In genomic region chr10:77971191-77971590, GRCm38 (mm10) we compare ENCODE assay signal across 13 mouse cellular contexts. TPM values are rescaled to one million over a fixed set of nuclear protein-coding genes. Genes with fewer than 3 reads are reported as not detected.
DNase-seq lines count a peak whose midpoint lies in the region; TF ChIP-seq lines count a peak whose summit lies in the region.
"Had no signal": no experiment of that assay in that cellular context is flagged by ENCODE, and none has a peak within 500 bp of the region (broad histone marks: within the 10 kb centered on the region; RNA-seq: fewer than 3 reads in every experiment).

No protein-coding gene starts in this region.

- no peaks in the 10 kb centered on the region for H3K4me1 ChIP-seq in kidney, adult 2 months (ENCODE audit: control insufficient read depth, insufficient read depth, low read length)

- H3K4me3 ChIP-seq in kidney, adult 2 months (ENCODE audit: insufficient read depth, low read depth, low read length): no peak overlapping the region
- H3K4me3 ChIP-seq: gastrocnemius, adult 2 months; heart, embryonic 15.5 days; limb, embryonic 15.5 days had no signal

- WGBS in kidney, adult 2 months: 72% methylated on average over 10 of the region's 10 CpGs

- peak; percentile 21 for DNase-seq in cerebellum, adult 9-11 months
- DNase-seq in cerebellum, postnatal 10 days: no peak
- DNase-seq in thymus, postnatal 4 days: peak; percentile 45
- no peak for DNase-seq in thymus, postnatal 25 days
- peak; percentile 38 to 51 for DNase-seq in lung, postnatal 4 days
- peak; percentile 46 for DNase-seq in splenic B cell, adult 2 months (ENCODE audit: low read depth, low spot score)
- DNase-seq in kidney, adult 2 months: no peak
- no peak for DNase-seq in adrenal gland, adult 8-10 months
- DNase-seq: adrenal gland, postnatal 25 days; gastrocnemius, adult 2 months; right cerebral cortex, adult 18-20 months had no signal

- H3K36me3 ChIP-seq in splenic B cell, adult 2 months (ENCODE audit: control insufficient read depth, insufficient read depth, low read length, poor library complexity, severe bottlenecking): no peaks in the 10 kb centered on the region; the same call in 1 of the 2 replicates
- H3K36me3 ChIP-seq in kidney, adult 2 months (ENCODE audit: control insufficient read depth, insufficient read depth, low read length): no peaks in the 10 kb centered on the region
- H3K36me3 ChIP-seq: heart, embryonic 15.5 days; limb, embryonic 15.5 days had no signal

- no peak overlapping the region for H3K27ac ChIP-seq in kidney, adult 2 months (ENCODE audit: insufficient read depth, low read depth, low read length)
- H3K27ac ChIP-seq: gastrocnemius, adult 2 months; heart, embryonic 15.5 days; limb, embryonic 15.5 days had no signal

- TF ChIP-seq CTCF in kidney, adult 2 months (conservative IDR thresholded peaks at IDR 0.05; ENCODE audit: insufficient read depth, insufficient read length, low read depth, low read length): no peak

- no peak for TF ChIP-seq POLR2A in kidney, adult 2 months (IDR thresholded peaks at IDR 0.05; ENCODE audit: low read depth, low read length)

- no peaks in the 10 kb centered on the region for H3K27me3 ChIP-seq in splenic B cell, adult 2 months (ENCODE audit: control insufficient read depth, insufficient read depth, low read length, poor library complexity, severe bottlenecking)
- H3K27me3 ChIP-seq in kidney, adult 2 months (replicated peaks; ENCODE audit: control insufficient read depth, insufficient read depth, low read length): no peaks in the 10 kb centered on the region

RNA-seq across cellular contexts. Expression of gene Trpm2, which starts 0.8 kb away (rescaled TPM):
- polyA plus RNA-seq in kidney, adult 2 months (2012; rRNA removed): 0.53 and 1.2 TPM in 2 replicates
- 10 to 100 TPM in 2 of 4 experiments, 1 to 10 TPM in 2; 2.2 to 10.4 (median 7.6) TPM for total RNA-seq in adrenal gland, adult 8-10 months (2022)

RNA-seq across cellular contexts. Expression of gene 1810043G02Rik, which starts 7.1 kb away (rescaled TPM):
- 60.5 and 75.3 TPM in 2 replicates for polyA plus RNA-seq in kidney, adult 2 months (2012; rRNA removed)
- 10 to 100 TPM; 18.8 to 41.2 (median 28.6) TPM for total RNA-seq in adrenal gland, adult 8-10 months (2022)

RNA-seq across cellular contexts. Expression of gene Pfkl, which starts 38.7 kb away (rescaled TPM):
- 100 and 107 TPM in 2 replicates for polyA plus RNA-seq in kidney, adult 2 months (2012; rRNA removed)
- 100 to 1,000 TPM in 1 of 4 experiments, 10 to 100 TPM in 3; 79.7 to 108 (median 89.6) TPM for total RNA-seq in adrenal gland, adult 8-10 months (2022)

Comparison
In these comparisons a context has a peak if more than half of its experiments do, and no peak if none do; other contexts are left out.
1. DNase-seq: peak in cerebellum, adult 9-11 months (single experiment), thymus, postnatal 4 days (single experiment), lung, postnatal 4 days (2 of 2) and splenic B cell, adult 2 months (single experiment); none in cerebellum, postnatal 10 days (0 of 2), thymus, postnatal 25 days (single experiment), kidney, adult 2 months (single experiment) and adrenal gland, adult 8-10 months (single experiment).